Mouse (Mus musculus): ENCODE measurements at regions not wholly inside any gene's neighbourhood (a gene's known extent, or its start where the extent isn't known, plus 50 kb on each side); places are given as distances from the start of the nearest gene placed in this dataset.

- TF ChIP-seq POLR2A (IDR thresholded peaks at IDR 0.05; ENCODE audit: control insufficient read depth, extremely low read depth, insufficient read depth, low read length, poor library complexity) (no peak), CTCF (IDR thresholded peaks at IDR 0.05; ENCODE audit: borderline replicate concordance, control insufficient read depth, extremely low read depth, insufficient read depth, low read length, poor library complexity) (no peak)
Observed at GRCm38 (mm10) chr2:147623116-147623515, 261.4 kb downstream of the Pax1 start.
